Mouse (Mus musculus) CH12.LX (cell line): Measurements from ENCODE around the gene Zfp771. TPM values are rescaled to one million over a fixed set of nuclear protein-coding genes. Genes with fewer than 3 reads are reported as not detected.

Experiments used
- polyA plus RNA-seq: library from polyadenylated mRNA; unstranded; fragments of >175 nt; gene quantifications from 2 replicates; pipeline ENCODE4 v1.2.1, GENCODE M21; 2012; ENCODE audit warnings: low read depth; ENCODE audit not compliant: insufficient read length
- total RNA-seq, 2 experiments: library from RNA; depleted of rRNA; stranded (reverse); fragments of 300-350 nt in 1 of 2; fragments of >200 nt in 1 of 2; gene quantifications; 2 replicates each; pipeline ENCODE4 v1.2.3; 2012 to 2014

The Zfp771 gene
- total and polyA plus RNA-seq, 3 experiments: 26.5 to 35.5 (median 27.0) TPM

Other genes with a start within 250 kb of the Zfp771 start
Only the 20 nearest of the 28 such genes appear.
- gene Kif22, start 201.8 kb upstream of the Zfp771 start, total RNA-seq (2012; rRNA removed): 54.2 and 63.9 TPM in 2 replicates
- gene Kif22, start 201.8 kb upstream of the Zfp771 start, total RNA-seq (2014; rRNA removed): 58.1 and 65.0 TPM in 2 replicates
- gene Kif22, start 201.8 kb upstream of the Zfp771 start, polyA plus RNA-seq: 81.4 and 86.2 TPM in 2 replicates
- not detected in 2 replicates for gene Zg16, start 156.9 kb upstream of the Zfp771 start, total RNA-seq (2012; rRNA removed)
- gene Zg16, start 156.9 kb upstream of the Zfp771 start, total RNA-seq (2014; rRNA removed): not detected in 2 replicates
- not detected in 2 replicates for gene Zg16, start 156.9 kb upstream of the Zfp771 start, polyA plus RNA-seq
- 15.7 and 19.0 TPM in 2 replicates for gene AI467606, start 152.9 kb upstream of the Zfp771 start, total RNA-seq (2012; rRNA removed)
- gene AI467606, start 152.9 kb upstream of the Zfp771 start, total RNA-seq (2014; rRNA removed): 18.6 and 26.4 TPM in 2 replicates
- gene AI467606, start 152.9 kb upstream of the Zfp771 start, polyA plus RNA-seq: 18.3 and 20.5 TPM in 2 replicates
- 0.21 and 0.30 TPM in 2 replicates for gene Qprt, start 122.0 kb upstream of the Zfp771 start, total RNA-seq (2012; rRNA removed)
- gene Qprt, start 122.0 kb upstream of the Zfp771 start, total RNA-seq (2014; rRNA removed): 0.15 TPM in 1 of 2 replicates, not detected in the other
- 0.14 TPM in 1 of 2 replicates, not detected in the other for gene Qprt, start 122.0 kb upstream of the Zfp771 start, polyA plus RNA-seq
- 14.4 and 16.3 TPM in 2 replicates for gene Spn, start 106.5 kb upstream of the Zfp771 start, total RNA-seq (2012; rRNA removed)
- gene Spn, start 106.5 kb upstream of the Zfp771 start, total RNA-seq (2014; rRNA removed): 2.4 and 2.6 TPM in 2 replicates
- 3.3 and 3.6 TPM in 2 replicates for gene Spn, start 106.5 kb upstream of the Zfp771 start, polyA plus RNA-seq
- gene Cd2bp2, start 48.2 kb upstream of the Zfp771 start, total RNA-seq (2012; rRNA removed): 66.8 and 78.5 TPM in 2 replicates
- 62.4 and 63.3 TPM in 2 replicates for gene Cd2bp2, start 48.2 kb upstream of the Zfp771 start, total RNA-seq (2014; rRNA removed)
- 57.4 and 72.8 TPM in 2 replicates for gene Cd2bp2, start 48.2 kb upstream of the Zfp771 start, polyA plus RNA-seq
- 25.9 and 28.0 TPM in 2 replicates for gene Tbc1d10b, start 35.8 kb upstream of the Zfp771 start, total RNA-seq (2012; rRNA removed)
- 17.9 and 18.2 TPM in 2 replicates for gene Tbc1d10b, start 35.8 kb upstream of the Zfp771 start, total RNA-seq (2014; rRNA removed)
- gene Tbc1d10b, start 35.8 kb upstream of the Zfp771 start, polyA plus RNA-seq: 25.6 and 26.6 TPM in 2 replicates
- 3.0 and 4.2 TPM in 2 replicates for gene Mylpf, start 35.4 kb upstream of the Zfp771 start, total RNA-seq (2012; rRNA removed)
- gene Mylpf, start 35.4 kb upstream of the Zfp771 start, total RNA-seq (2014; rRNA removed): 0.49 and 3.2 TPM in 2 replicates
- gene Mylpf, start 35.4 kb upstream of the Zfp771 start, polyA plus RNA-seq: 4.1 and 5.2 TPM in 2 replicates
- 17.4 and 18.8 TPM in 2 replicates for gene Zfp553, start 11.2 kb upstream of the Zfp771 start, total RNA-seq (2012; rRNA removed)
- gene Zfp553, start 11.2 kb upstream of the Zfp771 start, total RNA-seq (2014; rRNA removed): 8.6 and 9.8 TPM in 2 replicates
- 15.0 and 15.2 TPM in 2 replicates for gene Zfp553, start 11.2 kb upstream of the Zfp771 start, polyA plus RNA-seq
- gene Sept1, start 11.1 kb upstream of the Zfp771 start, total RNA-seq (2012; rRNA removed): 73.8 and 92.3 TPM in 2 replicates
- gene Sept1, start 11.1 kb upstream of the Zfp771 start, total RNA-seq (2014; rRNA removed): 42.1 and 42.7 TPM in 2 replicates
- gene Sept1, start 11.1 kb upstream of the Zfp771 start, polyA plus RNA-seq: 147 and 171 TPM in 2 replicates
- 296 and 352 TPM in 2 replicates for gene Dctpp1, start 16.4 kb downstream of the Zfp771 start, total RNA-seq (2012; rRNA removed)
- 197 and 221 TPM in 2 replicates for gene Dctpp1, start 16.4 kb downstream of the Zfp771 start, total RNA-seq (2014; rRNA removed)
- 197 and 210 TPM in 2 replicates for gene Dctpp1, start 16.4 kb downstream of the Zfp771 start, polyA plus RNA-seq
- gene Sephs2, start 29.8 kb downstream of the Zfp771 start, total RNA-seq (2012; rRNA removed): 209 and 215 TPM in 2 replicates
- gene Sephs2, start 29.8 kb downstream of the Zfp771 start, total RNA-seq (2014; rRNA removed): 203 and 223 TPM in 2 replicates
- 158 and 159 TPM in 2 replicates for gene Sephs2, start 29.8 kb downstream of the Zfp771 start, polyA plus RNA-seq
- 49.1 and 69.0 TPM in 2 replicates for gene Itgal, start 52.0 kb downstream of the Zfp771 start, total RNA-seq (2012; rRNA removed)
- gene Itgal, start 52.0 kb downstream of the Zfp771 start, total RNA-seq (2014; rRNA removed): 36.7 and 43.9 TPM in 2 replicates
- 164 and 177 TPM in 2 replicates for gene Itgal, start 52.0 kb downstream of the Zfp771 start, polyA plus RNA-seq
- gene Zfp768, start 101.3 kb downstream of the Zfp771 start, total RNA-seq (2012; rRNA removed): 8.5 and 9.9 TPM in 2 replicates
- gene Zfp768, start 101.3 kb downstream of the Zfp771 start, total RNA-seq (2014; rRNA removed): 4.3 and 5.0 TPM in 2 replicates
- 6.4 and 6.6 TPM in 2 replicates for gene Zfp768, start 101.3 kb downstream of the Zfp771 start, polyA plus RNA-seq
- 8.2 and 9.7 TPM in 2 replicates for gene Zfp747, start 131.8 kb downstream of the Zfp771 start, total RNA-seq (2012; rRNA removed)
- gene Zfp747, start 131.8 kb downstream of the Zfp771 start, total RNA-seq (2014; rRNA removed): 6.3 and 7.2 TPM in 2 replicates
- 7.7 and 8.2 TPM in 2 replicates for gene Zfp747, start 131.8 kb downstream of the Zfp771 start, polyA plus RNA-seq
- gene 9130019O22Rik, start 142.9 kb downstream of the Zfp771 start, total RNA-seq (2012; rRNA removed): 4.2 and 5.0 TPM in 2 replicates
- gene 9130019O22Rik, start 142.9 kb downstream of the Zfp771 start, total RNA-seq (2014; rRNA removed): 3.1 and 4.0 TPM in 2 replicates
- 2.7 and 3.3 TPM in 2 replicates for gene 9130019O22Rik, start 142.9 kb downstream of the Zfp771 start, polyA plus RNA-seq
- 5.4 and 8.9 TPM in 2 replicates for gene E430018J23Rik, start 149.4 kb downstream of the Zfp771 start, total RNA-seq (2012; rRNA removed)
- gene E430018J23Rik, start 149.4 kb downstream of the Zfp771 start, total RNA-seq (2014; rRNA removed): 8.3 and 9.2 TPM in 2 replicates
- gene E430018J23Rik, start 149.4 kb downstream of the Zfp771 start, polyA plus RNA-seq: 3.2 and 3.8 TPM in 2 replicates
- 7.5 and 8.1 TPM in 2 replicates for gene Zfp764, start 162.5 kb downstream of the Zfp771 start, total RNA-seq (2012; rRNA removed)
- gene Zfp764, start 162.5 kb downstream of the Zfp771 start, total RNA-seq (2014; rRNA removed): 8.4 TPM in 2 replicates
- 7.9 and 8.1 TPM in 2 replicates for gene Zfp764, start 162.5 kb downstream of the Zfp771 start, polyA plus RNA-seq
- 15.8 and 18.7 TPM in 2 replicates for gene Zfp688, start 177.8 kb downstream of the Zfp771 start, total RNA-seq (2012; rRNA removed)
- gene Zfp688, start 177.8 kb downstream of the Zfp771 start, total RNA-seq (2014; rRNA removed): 12.3 and 12.4 TPM in 2 replicates
- 16.1 and 21.3 TPM in 2 replicates for gene Zfp688, start 177.8 kb downstream of the Zfp771 start, polyA plus RNA-seq
- 3.4 and 3.6 TPM in 2 replicates for gene Zfp689, start 204.9 kb downstream of the Zfp771 start, total RNA-seq (2012; rRNA removed)
- 1.8 and 2.3 TPM in 2 replicates for gene Zfp689, start 204.9 kb downstream of the Zfp771 start, total RNA-seq (2014; rRNA removed)
- gene Zfp689, start 204.9 kb downstream of the Zfp771 start, polyA plus RNA-seq: 3.2 and 4.6 TPM in 2 replicates